ENCODE assay signal across 26 mouse cellular contexts in the genomic region with DNA sequence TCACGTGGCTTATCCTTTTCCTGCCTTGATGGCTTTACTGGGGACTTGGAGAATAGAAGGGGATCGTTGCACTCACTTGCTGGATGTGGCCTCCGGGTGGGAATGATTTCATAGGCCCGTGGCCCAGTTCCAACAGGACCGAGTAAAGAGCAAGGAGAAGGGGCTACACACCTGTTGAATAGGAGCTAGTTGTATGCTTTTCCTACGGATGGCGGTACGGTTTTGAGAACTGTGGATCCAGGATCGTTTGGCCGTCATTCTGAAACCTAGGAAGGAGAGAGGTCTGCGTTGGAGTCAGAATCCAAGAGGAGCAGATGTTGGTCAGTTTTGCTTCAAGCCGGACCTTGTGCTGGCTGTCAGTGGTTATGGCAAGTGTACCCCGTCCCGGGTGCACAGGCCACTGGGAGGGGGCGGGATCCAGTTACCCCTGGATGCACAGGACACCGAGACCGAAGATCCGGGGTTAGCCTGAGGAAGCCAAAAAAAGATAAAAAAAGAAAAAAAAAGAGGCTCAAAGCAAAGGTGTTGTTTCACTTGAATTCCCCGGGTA. TPM values are rescaled to one million over a fixed set of nuclear protein-coding genes. Genes with fewer than 3 reads are reported as not detected.
"Had no signal": no experiment of that assay in that cellular context is flagged by ENCODE, and none has a peak within 500 bp of the region (broad histone marks: within the 10 kb centered on the region; RNA-seq: fewer than 3 reads in every experiment).

No protein-coding gene starts in this region.

- DNase-seq: kidney, adult 9 months; kidney, postnatal 14 days; kidney, postnatal 4 days; layer of hippocampus, adult 9-11 months; liver; lung, adult 18-20 months; lung, postnatal 10 days; lung, postnatal 36 days; midbrain, embryonic 14.5 days; right cerebral cortex, adult 18-20 months; right cerebral cortex, postnatal 14 days; right cerebral cortex, postnatal 4 days; thymus, adult 2 months; thymus, postnatal 14 days; thymus, postnatal 4 days had no signal

- H3K27me3 ChIP-seq: megakaryocyte, embryonic 14.5 days had no signal

- H3K4me1 ChIP-seq: liver, embryonic 12.5 days; liver, embryonic 15.5 days had no signal

- H3K4me3 ChIP-seq: layer of hippocampus, adult 2 months; limb, embryonic 10.5 days; limb, embryonic 13.5 days; liver, embryonic 12.5 days; liver, embryonic 15.5 days; lung, embryonic 15.5 days; megakaryocyte, embryonic 14.5 days; midbrain, embryonic 10.5 days; neural tube, embryonic 12.5 days; neural tube, embryonic 15.5 days had no signal

- H3K36me3 ChIP-seq: liver, embryonic 15.5 days; neural tube, embryonic 12.5 days had no signal

- H3K4me2 ChIP-seq: limb, embryonic 13.5 days; liver, embryonic 12.5 days; liver, embryonic 15.5 days; lung, embryonic 15.5 days; neural tube, embryonic 12.5 days; neural tube, embryonic 15.5 days had no signal

- ATAC-seq: liver, embryonic 12.5 days had no signal

- H3K27ac ChIP-seq: layer of hippocampus, adult 2 months; limb, embryonic 10.5 days; limb, embryonic 13.5 days; liver, embryonic 12.5 days; liver, embryonic 15.5 days; lung, embryonic 15.5 days; midbrain, embryonic 10.5 days; neural tube, embryonic 12.5 days; neural tube, embryonic 15.5 days; stomach, postnatal 0 days had no signal

- H3K9me3 ChIP-seq: limb, embryonic 10.5 days; limb, embryonic 13.5 days; liver, embryonic 12.5 days; liver, embryonic 15.5 days; lung, embryonic 15.5 days; megakaryocyte, embryonic 14.5 days; midbrain, embryonic 10.5 days; neural tube, embryonic 12.5 days; neural tube, embryonic 15.5 days had no signal

- H3K9ac ChIP-seq: limb, embryonic 13.5 days; liver, embryonic 12.5 days; liver, embryonic 15.5 days; lung, embryonic 15.5 days; neural tube, embryonic 12.5 days; neural tube, embryonic 15.5 days had no signal

RNA-seq across cellular contexts. Expression of a gene that starts 41.3 kb away (rescaled TPM):
- polyA plus RNA-seq: limb, embryonic 10.5 days; limb, embryonic 13.5 days; liver, embryonic 12.5 days; liver, embryonic 15.5 days; stomach, postnatal 0 days had no signal
